Comparison of ENCODE assay signal across 1 mouse cellular context in genomic region chr6:83024421-83024820, GRCm38 (mm10).
TF ChIP-seq lines count a peak whose summit lies in the region.

No protein-coding gene starts in this region.

TF ChIP-seq in C2C12, 6 proteins besides CTCF, POLR2A, EP300 and RAD21:
- TF ChIP-seq CEBPB (IDR thresholded peaks at IDR 0.05; ENCODE audit: low read depth) (no peak), FOSL1 (IDR thresholded peaks at IDR 0.05; ENCODE audit: insufficient read depth, low read length, poor library complexity, severe bottlenecking) (no peak), MYOG (IDR thresholded peaks at IDR 0.05; ENCODE audit: control insufficient read depth, extremely low read depth, insufficient read length) (no peak), MAX (IDR thresholded peaks at IDR 0.05) (no peak), USF1 (IDR thresholded peaks at IDR 0.05; ENCODE audit: low read depth) (no peak)
